Mouse (Mus musculus) kidney, postnatal 4 days (tissue): ENCODE results near the gene Aebp2.
A peak's percentile ranks its signal among the peaks of the same experiment; 100 is the strongest.

Source experiments
- DNase-seq, 2 experiments: peaks; one replicate each; pipeline ENCODE4 v3.0.0; 2021; ENCODE audit warnings: mixed read lengths in 2 of 2

Aebp2 gene

DNA sequence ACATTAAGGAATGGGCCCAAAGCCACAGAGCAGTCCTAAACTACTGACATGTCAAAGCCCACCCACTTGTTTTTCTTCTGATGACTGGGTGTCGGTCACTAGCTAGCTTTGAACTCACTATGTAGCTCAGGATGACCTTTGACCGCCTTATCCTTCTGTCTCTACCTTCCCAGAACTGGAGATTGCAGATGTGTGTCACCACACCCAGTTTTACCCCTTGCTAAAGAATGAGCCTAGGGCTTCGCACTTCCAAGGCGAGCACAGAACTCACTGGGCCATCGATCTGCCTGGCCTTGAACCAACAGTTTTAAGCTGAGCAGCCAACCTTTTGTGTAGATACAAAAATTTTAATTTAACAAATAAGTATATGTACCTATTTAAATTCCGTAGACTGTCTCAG, 13.8 kb upstream of the Aebp2 start:
- DNase-seq: no peak

DNA sequence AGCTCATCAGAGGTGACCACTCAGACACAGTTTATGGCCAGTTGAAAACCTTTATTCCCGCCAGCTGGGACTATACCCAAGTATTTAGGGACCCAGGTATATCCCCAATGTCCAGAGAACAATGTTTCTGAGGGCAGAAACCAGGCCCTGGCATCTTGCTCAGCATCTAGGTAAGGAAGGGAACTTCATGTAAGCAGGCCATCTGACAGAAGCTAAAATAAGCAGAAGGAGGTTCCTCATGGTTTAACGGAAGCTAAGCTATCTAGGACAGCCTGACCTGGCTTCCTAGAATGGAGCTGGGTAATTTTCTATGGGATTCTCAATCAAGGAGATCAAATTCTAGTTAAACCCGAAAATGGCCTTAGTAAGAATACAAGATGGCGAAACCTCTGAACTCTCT, 12.9 kb upstream of the Aebp2 start:
- DNase-seq: no peak

DNA sequence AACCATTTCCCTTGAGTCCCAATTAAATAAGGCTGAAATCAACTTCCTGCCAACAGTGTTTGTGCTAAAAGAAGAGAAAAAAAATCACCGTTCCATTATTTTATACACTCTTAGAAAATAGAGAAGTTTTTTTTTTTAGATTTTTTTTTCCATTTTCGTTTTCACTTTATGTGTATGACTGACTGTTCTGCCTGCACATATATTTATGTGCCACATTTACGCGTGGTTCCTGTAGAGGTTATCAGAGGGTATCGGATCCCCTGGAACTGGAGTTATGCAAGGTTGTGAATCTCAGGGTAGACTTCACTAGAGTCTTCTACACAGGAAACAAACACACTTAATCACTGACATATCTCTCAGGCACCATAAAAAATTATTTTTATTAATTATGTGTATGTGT, 12.3 kb upstream of the Aebp2 start:
- no peak for DNase-seq

DNA sequence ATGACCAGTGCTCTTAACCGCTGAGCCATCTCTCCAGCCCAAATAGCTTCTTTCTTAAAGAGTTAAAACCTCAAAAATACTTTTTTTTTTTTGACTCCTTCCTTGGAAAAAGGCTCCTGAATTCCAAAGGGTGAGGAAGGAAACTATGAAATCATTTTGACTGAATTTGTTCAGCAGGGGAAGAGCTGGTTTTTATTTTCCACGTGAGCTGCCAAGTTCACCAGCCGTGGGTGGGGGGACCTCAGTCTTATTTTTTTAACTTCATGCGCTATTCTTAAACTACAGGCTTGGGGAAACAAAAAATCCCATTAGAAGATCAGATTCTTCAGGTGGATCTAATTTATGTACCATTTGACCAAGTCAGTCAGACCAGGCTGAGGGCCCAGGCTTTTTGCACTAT, 11.2 kb upstream of the Aebp2 start:
- DNase-seq: no peak

DNA sequence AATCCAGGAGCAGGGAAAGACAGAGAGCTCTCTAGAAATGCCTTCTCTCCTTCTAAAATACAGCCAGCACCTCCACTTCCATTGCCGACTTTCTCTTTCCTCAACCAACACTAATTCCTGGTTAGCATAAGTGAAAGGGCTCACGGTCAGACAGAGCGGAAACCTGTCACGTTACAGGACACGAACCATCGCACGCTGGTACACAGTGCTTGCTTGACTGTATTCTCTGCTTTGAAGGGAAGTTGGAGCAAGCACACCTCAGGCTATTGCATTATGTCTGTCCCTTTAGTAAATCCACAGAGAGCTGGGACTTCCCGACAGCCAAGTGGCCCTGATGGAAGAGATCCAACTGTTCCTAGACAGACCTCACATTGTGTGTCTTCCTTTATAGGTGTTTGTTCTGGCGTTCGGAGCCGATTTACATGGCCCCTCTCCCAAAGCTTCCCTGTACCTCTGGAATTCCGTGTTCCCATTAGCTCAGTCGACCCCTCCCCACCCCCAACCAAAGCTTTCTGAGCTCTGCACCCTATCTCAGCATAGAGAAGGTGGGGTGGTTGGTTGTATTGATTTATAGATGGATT, 10.5 kb upstream of the Aebp2 start:
- no peak for DNase-seq

DNA sequence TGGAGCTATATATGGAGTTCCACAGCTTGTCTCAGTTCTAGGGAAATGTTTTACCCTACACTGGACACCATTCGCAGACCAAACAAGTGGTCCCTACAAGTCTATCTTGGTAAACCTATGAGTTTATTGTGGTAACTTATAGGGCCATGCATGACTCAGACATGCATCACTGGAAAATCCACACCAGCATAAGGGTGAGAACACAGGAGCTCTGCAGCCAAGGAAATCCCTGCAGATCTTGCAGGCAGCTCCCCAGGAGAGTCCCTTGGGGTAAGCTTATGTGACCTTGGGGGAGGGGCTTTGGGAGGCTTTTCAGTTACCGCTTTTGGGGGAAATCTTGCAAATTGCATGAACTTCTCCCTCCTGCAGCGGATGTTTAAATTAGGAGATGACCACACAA, 8.6 kb upstream of the Aebp2 start:
- DNase-seq: no peak

DNA sequence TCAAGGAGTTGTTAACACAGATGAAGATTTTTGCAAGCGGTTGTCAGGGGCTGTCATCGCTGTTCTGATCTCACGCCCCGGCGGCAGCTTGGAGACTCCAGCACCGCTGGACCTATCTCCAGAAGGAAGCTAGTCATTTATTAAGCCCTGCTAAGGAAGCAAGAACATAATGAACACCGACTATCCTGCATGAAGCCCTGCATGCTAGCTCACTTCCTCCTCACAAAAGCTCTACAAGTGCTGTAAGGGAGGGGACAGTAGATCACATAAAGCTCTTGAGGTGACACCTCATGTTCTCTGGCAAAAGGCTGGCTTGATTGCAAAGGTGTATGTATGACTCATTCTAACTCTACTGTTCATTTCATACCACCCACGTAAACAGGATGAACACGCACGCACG, 7.8 kb upstream of the Aebp2 start:
- DNase-seq: peak in 1 of 2 experiments; percentile 44

DNA sequence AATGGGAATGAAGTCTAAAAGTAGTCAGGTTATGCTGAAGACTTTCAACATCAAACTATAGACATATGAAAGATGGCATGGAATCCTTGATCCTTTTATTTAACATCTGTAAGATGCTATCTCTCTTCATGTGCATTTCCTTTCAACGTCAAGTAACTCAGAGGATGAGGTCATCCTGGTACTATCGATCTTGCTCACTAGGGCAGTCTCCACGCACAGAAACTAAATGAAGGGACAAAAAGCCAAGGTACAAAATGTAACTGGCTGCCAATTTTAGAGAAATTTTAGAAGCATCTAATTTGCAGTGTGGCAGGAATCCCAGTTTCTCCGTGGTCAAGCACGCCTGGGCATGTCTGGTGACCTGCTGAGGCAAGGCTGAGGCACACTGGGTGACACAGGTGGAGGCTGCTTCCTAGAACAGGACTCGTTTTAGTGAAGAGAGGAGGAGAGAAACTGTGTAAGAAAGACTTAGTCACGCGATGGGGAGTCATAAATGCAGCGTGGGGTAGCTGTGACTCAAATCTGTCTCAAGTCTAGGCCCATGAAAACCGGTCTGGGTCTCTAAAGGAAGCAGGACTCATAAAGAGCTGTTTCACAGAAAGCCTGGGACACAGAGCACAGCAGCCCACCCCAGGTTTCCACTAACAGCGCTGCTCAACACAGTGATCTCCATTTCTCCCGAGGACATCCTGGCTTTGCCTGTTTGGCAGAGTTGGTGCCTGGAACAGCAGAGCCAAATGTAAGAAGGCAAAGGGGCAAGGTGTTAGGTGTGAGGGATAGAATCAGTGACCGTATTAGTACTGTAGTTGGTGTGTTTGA, 1.7 kb upstream of the Aebp2 start:
- no peak for DNase-seq

DNA sequence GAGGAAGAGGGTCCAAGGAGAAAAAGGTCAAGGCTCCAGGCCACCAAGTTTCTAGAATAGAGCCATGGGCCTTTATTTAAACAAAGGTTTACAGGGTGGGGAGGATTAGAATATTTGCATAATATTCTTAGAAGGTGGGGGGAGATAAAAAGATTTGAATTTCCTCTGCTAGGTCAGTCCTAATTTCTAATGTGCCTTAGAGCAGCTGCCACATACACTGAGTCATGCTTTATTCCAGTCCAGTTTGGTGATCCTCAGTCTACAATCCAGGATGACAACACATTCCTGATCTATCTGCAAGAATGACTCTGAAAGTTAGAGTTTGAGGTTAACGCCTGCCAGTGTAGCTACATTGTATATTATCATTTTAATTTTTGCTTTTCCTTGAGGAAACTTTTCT, 841 bp upstream of the Aebp2 start:
- no peak for DNase-seq

DNA sequence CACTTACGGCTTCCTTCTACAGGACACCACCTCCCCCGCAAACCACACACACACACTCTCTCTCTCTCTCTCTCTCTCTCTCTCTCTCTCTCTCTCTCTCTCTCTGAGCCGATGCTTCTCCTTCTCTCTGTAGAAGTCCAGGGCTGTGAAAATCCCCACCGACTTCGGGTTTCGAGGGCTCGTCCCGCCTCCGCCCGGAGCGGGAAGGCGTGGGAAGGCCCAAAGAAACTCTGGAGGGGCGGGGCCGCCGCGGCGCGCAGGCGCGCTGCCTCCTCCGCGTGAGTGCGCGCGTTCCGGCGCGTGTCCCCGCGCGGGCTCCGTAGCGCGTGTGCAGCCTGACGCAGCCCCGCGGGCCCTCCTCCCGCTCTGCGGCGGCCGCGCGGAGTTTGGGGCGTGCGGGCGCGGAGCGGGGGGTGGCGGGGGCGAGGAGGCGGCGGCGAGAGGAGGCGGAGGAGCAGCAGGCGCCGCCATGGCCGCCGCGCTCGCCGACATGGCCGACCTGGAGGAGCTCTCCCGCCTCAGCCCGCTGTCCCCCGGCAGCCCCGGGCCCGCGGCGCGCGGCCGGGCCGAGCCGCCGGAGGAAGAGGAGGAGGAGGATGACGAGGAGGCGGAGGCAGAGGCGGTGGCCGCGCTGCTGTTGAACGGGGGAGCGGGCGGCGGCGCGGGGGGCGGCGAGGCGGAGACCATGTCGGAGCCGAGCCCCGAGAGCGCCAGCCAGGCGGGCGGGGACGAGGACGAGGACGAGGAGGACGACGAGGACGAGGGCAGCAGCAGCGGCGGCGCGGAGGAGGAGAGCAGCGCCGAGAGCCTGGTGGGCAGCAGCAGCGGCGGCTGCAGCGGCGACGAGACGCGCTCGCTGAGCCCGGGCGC, 998 bp downstream of the Aebp2 start:
- peak; percentile 94 to 97 for DNase-seq

DNA sequence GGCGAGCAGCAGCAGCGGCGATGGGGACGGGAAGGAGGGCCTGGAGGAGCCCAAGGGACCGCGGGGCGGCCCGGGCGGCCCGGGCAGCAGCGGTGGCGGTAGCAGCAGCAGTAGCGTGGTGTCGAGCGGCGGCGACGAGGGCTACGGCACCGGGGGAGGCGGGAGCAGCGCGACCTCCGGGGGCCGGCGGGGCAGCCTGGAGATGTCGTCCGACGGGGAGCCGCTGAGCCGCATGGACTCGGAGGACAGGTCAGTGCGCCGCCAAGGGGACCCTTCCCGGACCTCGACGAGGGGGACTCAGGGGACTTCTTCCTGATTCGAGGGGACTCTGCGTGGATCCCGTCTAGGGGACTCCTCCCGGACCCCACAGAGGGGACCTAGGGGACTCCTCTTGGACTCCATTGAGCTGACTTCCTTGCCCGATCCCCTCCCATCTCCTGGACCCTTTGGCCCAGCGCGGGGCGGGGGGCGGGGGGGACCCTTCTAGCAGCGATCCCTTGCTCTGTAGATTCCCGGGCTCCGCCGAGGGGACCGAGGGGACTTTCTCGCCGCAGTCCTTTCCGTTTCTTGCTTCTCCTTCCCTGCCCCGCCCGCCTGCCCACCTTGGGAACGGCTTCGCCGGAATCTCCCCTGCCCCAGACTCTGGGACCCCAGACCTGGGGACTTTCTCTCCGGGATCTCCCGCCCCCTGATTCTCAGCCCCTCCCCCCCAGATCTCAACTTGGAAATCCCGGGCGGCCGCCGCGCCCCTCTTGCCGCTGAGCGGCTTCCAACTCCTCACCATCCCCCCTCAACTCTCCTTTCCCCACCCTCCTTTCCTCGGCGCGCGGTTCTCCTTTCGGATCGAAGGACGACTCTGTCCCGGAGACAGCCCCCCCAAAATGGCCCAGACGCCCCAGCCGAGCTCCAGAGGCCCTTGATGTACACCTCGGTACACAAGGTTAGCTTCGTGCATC, 1.9 kb downstream of the Aebp2 start:
- DNase-seq: peak; percentile 59 to 73

DNA sequence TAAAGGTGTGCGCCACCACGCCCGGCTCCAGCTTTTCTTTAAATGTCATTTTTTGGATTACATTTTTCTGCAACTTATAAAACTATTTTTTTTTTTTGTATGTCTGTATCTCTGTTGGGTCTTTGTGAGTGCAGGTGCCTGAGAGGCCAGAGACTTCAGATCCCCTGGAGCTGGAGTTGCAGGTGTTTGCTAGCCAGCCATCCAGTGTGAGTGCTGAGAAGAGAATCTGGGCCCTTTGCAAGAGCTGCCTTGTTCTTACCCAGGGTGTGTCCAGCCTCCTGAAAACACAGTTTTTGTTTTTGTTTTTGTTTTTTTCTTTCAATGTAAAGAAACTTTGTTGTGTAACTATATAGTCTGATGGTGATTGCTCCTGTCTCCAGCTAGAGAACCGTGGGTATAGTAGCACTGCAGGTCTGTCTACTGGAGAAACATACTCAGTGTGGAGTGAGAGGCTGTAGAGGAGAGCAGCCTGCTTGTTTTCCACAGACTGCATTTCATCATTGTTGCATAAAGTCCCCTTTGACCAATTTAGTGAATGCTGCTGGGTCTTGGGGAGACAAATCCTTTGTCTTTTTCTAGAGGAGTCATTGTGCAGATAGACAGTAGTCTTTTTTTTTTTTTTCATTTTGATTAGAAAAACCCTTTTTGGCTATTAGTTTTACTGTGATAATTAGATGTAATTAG, 6.9 kb downstream of the Aebp2 start:
- DNase-seq: no peak

DNA sequence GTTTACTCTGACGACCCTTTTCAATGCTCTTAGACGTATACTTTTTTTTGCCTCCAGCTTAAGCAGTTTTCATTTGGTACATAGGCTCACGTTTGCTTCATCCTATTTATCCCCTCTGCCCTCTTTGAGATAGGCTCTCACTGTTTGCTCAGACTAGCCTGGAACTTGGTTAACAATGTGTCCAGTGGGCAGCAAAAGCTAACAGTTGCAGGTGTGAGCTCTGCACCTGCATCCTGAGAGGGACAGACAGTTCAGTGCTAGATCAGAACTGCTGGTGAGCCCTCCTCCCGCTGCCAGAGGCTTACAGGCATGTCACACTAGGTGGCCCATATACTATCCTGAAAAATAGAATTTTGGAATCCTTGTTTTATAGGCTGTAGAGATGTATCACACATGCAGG, 7.8 kb downstream of the Aebp2 start:
- no peak for DNase-seq

DNA sequence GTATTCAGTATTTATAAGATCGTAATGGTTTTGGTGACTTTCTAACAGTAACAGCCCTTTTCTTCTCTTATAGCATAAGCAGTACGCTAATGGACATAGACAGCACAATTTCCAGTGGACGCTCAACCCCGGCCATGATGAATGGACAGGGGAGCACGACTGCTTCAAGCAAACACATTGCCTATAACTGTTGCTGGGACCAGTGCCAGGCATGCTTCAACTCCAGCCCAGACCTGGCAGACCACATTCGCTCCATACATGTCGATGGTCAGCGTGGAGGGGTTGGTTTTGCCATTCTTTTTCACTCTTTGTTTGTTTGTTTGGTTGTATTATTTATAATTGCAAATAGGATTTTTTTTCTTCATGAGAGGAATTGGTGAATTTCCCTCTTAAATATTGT, 11.2 kb downstream of the Aebp2 start:
- DNase-seq: no peak

DNA sequence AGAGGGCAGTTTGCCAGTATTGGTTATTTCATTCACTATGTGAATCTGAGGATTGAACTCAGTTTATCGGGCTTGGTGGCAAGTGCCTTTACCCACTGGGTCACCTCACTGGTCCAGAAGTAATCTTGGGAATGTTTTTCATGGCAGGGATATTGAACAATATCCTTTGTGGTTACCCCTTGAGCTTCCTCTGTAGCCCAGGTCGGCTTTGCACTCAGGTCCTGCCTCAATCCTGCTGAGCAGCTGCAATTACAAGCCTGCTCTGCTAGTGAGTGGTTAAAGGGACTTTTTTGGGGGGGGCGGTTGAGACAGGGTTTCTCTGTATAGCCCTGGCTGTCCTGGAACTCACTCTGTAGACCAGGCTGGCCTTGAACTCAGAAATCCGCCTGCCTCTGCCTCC, 13.8 kb downstream of the Aebp2 start:
- no peak for DNase-seq

DNA sequence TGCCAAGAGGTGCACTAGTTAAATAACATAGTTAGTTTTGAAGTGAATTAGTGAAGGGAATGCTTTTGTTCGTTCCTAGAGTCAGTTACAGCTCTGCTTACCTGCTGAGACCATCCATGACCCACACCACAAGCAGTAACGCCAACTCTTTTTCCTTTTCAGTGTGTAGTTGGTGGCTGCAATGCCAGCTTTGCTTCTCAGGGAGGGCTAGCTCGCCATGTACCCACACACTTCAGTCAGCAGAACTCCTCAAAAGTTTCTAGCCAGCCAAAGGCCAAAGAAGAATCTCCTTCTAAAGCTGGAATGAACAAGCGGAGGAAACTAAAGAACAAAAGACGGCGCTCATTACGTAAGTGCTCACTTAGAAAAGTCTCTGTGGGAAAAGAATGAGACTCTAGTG, 19.5 kb downstream of the Aebp2 start:
- DNase-seq: no peak

DNA sequence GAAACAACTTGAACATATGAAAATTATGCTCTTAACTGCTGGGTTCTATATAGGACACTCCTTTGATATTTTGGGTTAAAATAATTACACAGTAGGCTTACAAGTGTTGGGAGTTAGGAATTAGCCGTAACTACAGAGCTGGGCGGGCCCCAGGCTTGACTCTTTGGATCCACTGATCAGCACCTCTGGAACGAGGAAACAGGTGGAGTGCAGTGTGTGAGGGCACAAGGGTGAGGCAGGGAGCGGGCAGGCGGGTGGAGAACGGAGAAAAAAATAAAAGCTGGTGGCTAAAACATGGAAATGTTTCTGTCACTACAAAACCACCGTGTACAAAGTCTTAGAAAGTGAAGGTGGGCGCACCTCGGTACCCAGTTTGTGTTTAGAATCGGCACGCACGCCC, 20.2 kb downstream of the Aebp2 start:
- DNase-seq: no peak

DNA sequence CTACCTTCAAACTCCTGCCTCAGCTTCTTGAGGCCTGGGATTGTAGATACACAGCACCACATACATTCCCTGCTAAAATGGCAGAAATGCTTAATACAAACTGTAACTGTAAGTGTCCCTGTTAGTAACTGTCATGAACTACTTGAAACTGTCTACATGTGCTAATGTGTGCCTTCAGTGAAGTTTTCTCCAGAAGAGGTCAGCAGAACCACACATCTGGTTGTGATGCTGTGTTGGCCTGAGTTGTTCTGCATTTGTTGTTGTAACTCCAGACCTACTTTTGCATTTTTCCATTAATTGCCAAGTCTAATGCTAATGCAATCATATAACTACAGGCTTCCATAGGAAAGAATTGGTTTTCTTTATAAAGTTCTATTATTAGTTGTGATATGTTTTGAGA, 23.5 kb downstream of the Aebp2 start:
- DNase-seq: no peak

DNA sequence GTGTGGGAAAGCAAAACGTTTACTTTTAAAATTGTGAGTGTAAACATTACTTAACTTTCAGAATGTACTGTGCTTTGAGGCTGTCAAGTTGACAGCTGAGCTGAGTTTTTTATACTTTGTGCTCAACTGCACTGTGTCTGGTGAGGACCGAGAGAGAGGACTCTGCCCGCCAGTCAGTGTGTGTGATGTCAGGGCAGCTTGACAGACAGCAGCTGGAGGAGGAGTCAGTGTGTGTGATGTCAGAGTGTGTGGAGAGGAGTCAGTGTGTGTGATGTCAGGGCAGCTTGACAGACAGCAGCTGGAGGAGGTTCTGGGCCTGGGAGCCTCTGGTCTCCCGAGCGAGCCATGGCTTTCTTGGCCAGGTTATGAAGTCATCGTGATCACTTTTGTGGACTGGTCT, 24.4 kb downstream of the Aebp2 start:
- DNase-seq: peak; percentile 19 to 34

DNA sequence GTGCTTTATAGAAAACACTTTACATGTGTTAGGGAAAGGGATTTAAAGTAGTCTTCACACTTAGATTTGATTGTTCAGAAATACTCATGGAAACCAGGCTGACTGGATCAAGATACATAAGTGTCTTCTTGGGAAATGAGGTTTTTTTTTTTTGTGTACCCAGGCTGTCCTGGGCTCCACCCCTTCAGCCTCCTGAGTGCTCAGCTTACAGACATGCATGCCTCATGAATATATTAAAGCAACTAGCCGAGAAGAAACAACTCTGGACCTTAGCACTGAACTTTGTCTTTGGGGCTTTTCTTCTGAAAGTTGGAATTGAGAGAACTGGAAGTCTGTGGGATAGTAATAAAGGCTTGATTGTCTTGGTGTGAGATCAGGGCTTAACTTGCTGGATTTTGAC, 27.3 kb downstream of the Aebp2 start:
- DNase-seq: no peak

DNA sequence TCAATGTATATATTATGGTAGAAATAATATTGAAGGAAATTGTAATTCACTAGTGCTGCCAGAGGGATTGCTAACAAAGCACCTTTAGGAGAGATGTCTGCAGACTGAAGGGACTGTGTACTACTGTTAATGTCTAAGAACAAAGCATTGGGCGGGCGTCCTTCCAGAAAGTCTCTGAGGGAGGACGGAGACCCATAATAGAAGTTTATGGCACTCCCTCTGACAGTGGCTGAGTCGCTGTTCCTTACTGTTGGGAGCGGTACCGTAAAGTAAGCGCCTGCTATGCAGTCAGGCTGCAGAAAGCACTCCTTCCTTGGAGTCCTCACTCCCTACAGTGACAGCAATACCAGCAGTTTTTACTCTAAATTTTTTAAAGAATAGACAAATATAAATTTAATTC, 29.5 kb downstream of the Aebp2 start:
- DNase-seq: peak; percentile 28 to 29

DNA sequence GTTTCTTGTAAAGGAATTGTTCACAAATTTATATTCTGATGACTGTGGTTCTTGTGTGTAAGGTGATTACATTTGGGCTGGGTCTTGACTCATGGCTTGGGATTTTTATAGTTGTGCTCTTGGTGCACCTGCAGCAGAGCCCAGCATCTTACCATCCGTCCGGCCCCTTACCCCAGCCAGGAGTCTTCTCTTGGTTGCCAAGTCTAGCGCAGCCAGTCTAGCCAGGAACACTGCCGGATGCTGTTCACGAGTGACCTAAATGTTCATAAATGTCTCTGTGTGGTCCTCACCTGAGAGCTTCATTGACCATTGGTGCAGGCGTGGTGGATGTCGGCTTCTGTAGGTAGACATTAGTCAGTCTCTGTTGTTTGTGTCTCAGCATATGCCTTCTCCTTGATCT, 33.0 kb downstream of the Aebp2 start:
- no peak for DNase-seq
